Mouse (Mus musculus) cortical plate, adult 2 months (tissue): ENCODE measurements around the gene En1.

ENCODE experiments used
- CTCF ChIP-seq: fragments of 200-500 bp; IDR thresholded peaks from 2 replicates; pipeline ENCODE4 v1.5.1; 2011; ENCODE audit warnings: mild to moderate bottlenecking, control low read depth, low read length; ENCODE audit not compliant: insufficient read depth; ENCODE audit errors: extremely low read depth
- POLR2A ChIP-seq: fragments of 200-500 bp; IDR thresholded peaks from 2 replicates; pipeline ENCODE4 v1.6.1; 2011; ENCODE audit warnings: mild to moderate bottlenecking, low read length, control low read depth; ENCODE audit not compliant: insufficient read depth; ENCODE audit errors: extremely low read depth

- TF ChIP-seq CTCF (no peak), POLR2A (no peak)
Measured at GRCm38 (mm10) chr1:120558341-120559285, 43.6 kb upstream of the En1 start.
